Mouse (Mus musculus) urinary bladder, postnatal 14 days (tissue): ENCODE results near the gene Fhl1.
A peak's percentile ranks its signal among the peaks of the same experiment; 100 is the strongest.

ENCODE experiments used
- DNase-seq: peaks from one replicate; pipeline ENCODE4 v3.0.0; 2021; ENCODE audit warnings: low spot score

Gene Fhl1

DNA sequence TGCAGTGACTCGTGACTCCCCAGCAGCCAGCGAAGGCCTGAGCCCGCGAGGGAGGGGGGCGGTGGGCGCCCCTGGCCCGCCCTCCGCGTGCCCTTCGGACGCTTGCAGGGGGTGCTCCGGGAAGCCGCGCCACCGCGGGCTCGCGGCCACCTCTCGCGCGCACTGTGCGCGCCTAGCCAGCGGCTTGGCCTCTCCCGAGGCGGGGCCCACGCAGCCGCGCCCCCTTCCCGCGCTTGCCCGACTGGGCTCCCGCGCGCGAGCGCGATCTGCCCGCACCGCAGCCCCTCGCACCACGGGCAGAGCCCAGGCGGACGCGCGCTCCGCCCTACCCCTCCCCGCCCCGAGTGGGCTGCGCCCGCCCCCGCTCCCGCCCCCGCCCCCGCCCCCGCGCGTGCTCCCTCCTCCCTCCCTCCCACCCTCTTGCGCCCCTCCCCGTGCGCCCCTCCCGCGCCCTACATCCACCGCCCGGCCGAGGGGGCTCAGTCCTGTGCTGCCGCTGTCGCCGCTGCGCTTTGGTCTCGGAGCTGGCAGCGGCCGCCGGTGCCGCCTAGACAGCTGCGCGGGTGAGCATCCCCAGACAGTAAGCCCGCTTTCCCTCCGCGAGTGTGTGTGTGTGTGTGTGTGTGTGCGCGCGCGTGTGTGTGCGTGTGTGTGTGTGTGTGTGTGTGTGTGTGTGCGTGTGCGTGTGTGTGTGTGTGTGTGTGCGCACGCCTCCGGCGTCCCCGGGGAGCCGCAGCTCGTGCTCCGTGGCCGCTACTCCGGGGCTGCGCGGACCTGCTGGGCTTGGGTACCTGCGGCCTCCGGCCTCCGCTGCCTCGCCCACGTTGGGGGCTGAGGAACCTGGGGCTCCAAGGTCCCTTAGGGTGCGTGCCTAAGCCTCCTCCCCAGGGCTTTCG lies at the start of gene Fhl1:
Fhl1 (plus strand) TSS at position 482 of the 896 bp plus-strand sequence.
- peak; percentile 41 for DNase-seq

DNA sequence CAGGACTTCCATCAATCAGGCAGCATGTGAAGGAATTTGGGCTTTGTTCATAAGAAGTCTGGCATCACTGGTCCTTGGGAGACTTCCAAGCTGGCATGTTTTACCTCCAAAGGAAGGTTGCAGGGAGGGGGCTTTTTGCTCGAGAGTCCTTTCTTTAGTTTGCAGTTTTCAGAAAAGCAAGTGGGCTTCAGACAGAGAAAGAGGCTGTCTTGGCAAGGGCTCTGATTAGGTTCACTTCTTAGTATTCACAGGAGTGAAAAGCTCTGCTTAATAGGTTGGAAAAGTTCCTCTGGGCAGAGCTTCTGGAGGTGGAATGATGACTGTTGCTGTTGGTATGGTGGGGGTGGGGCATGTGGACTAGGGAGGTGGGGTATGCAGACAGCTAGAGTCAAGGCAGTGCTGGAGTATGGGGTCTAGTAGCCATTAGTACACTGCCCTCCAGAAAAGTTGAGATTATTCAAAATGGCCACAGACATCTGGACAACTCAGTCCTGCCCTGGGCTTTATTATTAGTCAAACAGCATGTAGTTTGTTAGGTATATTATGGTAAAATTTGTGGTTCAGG lies 49.3 kb upstream of the Fhl1 start:
- no peak for DNase-seq

DNA sequence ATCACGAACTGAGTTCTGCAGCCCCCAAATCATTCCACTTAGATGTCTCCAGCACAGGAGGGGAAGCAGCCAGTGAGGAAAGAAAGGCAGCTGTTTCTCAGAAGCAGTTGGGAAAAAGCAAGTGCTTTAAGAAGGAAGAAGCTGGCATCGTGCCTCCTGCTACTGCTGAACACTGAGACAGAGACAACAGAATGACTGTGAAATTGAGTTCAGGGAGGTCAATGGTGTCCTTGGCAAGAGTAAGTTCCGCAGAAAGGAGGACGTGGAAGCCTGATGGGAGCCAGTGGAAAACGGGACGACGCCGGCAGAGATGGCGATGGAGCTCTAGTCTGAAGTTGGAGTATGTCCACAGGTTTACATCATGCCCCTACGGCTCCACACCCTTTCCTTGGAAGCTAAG lies 48.1 kb upstream of the Fhl1 start:
- peak; percentile 4 for DNase-seq

DNA sequence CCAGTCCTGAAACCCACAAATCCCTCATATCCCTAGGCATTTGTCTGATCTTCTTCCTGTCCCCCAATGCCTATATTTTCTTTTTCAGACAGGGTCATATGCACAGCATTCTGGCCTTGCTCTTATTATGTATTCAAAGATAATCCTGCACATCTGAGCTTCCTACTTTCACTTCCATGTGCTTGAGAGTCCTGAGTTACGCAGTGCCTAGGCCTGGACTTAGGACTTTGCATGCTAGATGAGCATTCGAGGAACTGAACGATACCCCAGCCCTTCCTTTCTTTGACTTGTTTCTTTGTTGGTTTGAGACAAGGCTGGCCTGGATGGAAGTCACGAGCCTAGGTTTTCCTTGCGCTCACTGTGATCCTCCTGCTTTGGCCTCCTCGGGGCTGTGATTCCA lies 39.0 kb upstream of the Fhl1 start:
- DNase-seq: no peak

DNA sequence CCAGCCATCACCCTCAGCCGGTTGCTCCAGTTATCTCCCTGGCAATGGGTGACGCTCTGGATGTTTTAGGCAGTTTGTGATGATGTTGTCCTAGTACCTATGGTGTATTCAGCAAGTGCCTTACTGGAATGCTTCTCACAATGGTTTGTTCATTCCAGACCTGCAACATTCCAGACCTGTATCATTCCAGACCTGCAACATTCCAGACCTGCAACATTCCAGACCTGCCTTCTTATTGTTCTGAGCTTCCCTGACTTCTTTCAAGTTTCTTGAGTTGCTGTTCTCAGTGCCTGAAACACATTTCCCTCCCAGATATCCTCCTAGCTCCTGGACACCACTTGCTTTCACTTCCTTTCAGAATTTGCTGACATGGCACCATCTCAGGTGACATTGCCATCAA lies 37.0 kb upstream of the Fhl1 start:
- DNase-seq: no peak

DNA sequence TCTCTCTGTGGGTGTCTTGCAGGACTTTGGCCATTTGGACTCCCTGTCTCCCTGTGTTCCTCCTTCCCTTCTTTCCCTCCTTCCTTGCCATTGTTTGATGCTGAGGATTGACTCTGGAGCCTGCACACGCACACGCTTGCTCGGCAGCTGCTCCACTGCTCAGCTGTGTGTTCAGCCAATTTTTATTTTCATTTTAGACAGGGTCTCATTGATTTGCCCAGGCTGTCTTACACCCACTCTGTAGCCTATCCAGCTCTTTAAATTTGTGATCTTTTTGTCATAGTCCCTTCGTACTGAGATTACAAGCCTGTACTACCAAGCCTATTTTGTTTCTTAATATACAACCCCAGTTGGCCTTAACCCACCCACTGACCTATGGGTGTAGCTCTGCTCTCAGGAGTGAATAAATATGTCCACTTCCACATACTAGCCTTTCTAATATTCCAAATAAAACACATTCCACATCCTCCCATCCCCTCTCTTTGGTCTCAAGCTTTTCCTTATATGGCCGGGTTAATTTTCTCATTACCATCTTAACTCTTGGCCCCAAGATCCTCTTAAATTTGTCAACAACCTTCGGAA lies 34.3 kb upstream of the Fhl1 start:
- DNase-seq: no peak

DNA sequence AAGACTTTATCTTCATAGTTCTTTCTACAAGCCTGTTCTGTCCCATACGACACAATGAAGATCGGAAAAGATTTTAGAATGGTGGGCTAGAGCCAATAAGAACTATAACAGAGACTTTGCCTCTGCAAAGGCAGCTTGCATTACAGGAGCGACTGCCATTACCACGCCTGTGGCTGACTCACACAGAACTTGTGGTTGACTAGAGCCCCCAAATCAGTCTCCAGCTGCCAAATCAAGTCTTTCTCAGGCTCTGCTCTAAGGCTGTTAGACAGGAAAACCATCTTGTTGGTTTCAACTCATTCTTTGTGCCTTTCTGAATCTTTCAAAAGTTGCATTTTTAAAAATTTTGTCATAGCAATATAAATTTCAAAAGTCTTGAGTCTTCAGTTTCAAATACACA lies 33.7 kb upstream of the Fhl1 start:
- DNase-seq: peak; percentile 6

DNA sequence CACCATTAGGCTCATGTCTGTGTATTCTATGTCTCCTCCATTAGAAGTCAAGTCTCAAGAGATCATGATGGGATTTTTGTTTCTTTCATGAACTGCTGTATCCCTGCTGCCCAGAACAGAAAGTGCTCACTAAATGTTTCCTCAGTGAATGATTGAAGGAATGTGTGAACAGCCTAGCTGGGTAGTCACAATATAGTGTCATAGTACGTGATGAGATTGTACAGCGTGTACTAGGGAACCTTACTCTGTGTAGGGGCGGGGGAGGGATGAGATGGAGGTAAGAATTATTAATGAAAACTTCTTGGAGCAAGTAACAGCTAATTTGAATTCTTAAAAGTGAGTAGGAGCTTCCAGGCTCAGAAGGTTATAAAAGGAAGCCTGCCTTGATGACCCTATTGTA lies 30.3 kb upstream of the Fhl1 start:
- no peak for DNase-seq

DNA sequence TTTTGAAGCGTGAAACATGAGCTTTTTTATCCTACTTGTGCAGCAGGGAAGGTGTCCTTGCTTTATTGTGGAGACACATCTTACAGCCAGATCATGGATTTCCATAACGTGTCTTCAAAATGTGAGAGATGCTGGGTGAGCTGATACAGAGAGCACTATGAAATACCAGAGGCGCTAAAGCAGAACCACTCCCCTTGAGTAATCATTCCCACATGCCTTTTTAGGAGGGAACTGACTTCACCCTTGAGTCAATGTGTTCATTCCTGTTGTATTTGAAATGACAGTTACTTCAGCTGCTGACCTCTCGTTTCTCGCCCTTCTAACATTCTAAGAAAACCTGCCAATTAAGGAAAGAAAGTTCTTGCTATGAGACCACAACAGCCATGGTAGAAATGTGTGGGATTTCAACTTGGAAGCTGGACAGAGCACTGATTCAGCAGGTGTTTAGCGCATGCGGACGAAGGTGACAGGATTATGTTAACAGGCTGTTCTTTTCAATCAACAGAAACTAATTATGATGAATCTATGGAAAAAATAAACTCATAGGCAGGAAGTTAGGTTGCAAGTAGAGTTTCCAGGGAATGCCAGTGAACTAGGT lies 27.5 kb upstream of the Fhl1 start:
- no peak for DNase-seq

DNA sequence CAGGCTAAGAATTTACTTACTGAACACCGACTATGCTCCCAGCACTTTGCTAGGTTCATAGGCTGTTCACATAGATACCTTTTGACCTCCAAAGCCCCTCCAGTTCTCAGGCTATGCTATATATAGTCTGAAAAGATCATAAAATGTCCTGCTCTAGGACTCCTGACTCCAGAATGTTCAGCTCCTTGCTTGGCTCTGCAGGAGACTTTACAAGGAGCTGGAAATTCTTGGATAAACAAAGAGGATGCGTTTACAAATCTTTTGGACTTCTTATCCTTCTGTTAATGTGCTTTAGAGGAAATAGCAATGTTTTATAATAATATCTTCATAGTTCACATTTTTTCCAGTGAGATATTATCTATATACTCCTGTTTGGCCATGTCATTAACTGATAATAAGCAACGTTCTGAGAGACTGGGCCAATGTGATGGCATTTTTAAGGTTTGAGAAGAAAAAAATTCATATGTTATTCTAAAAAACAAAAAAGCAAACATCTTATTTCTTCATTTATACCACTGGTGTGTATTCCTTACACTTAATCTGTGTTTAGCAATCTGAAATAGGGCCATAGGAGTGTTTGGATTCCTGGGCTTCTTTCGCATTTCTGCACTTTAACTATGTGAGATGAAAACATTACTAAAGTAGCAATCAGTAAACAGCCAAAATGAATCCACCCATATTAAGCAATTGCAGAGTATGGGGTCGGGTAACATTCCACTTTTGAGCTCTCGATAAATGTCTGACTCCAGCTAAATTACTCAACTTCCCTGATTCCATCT lies 22.8 kb upstream of the Fhl1 start:
- DNase-seq: no peak

DNA sequence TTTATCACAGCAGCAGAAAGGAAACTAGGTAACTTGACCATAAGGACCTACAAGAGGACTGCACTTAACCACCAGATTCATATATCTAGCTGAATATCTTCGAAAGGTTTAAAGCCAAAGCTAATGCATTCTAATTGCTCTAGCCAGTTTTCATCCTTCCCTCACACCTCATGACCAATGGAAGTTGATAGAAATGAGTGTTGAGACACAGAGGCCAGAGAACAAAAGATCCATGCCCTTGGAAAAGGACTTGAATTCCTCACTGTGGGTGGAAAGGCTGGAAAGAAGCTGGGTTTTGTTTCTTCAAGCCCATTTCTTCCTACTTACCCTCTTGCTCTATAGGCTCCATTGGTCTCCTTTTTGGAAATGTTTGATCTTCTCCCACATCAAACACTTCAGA lies 21.1 kb upstream of the Fhl1 start:
- DNase-seq: no peak

DNA sequence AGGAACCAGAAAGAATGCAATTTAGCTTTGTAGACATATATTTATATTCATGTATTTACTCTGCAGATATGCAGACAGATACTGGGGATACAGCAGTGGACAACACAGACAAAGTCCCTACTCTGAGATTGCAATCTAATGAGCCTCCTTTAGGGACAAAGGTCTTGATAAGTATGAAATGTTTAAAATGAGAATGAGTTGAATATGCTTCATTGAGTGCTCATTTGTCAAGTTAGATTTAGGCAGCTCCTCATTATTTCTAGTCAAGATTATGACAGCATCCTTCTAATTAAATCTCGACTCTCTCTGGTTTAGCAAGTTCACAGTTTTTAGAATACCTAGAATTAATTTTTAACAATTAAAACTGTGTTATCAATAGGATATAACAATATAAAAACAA lies 18.9 kb upstream of the Fhl1 start:
- no peak for DNase-seq

DNA sequence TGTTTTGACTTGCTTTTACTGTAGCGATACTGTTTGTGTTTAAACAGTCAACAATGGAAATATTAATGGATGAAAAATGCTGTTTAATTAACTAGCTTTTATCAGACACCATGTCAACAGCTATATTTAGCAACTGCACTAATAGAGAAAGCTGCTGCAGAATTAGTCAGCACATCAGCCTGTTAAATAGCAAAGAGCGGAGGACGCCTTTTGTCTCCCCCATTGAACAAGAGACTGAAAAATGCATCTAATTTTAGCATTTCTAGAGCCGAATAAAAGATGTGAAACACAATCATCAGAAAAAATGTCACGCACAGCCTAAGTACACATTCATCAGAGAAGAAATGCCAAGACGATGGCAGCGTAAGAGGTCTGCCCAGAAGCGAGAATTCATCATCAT lies 9.0 kb upstream of the Fhl1 start:
- DNase-seq: no peak

DNA sequence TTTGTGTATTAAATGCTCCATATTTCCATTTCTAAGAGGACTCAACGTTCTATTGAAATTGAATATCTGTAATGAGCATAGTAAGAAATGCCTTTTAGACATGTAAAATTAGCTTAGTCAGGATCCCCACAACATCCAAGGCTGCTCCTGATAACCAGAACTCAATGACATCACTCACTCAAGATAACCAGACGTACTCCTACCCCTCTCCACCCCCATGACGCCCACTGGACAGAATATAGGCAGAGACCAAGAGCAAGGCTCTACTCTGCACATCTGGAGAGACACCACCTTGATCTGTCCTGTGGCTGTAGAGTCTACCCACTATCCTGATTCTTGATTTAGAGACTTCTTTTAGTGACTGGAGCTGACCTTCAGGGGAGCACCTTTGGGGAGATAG lies 3.1 kb upstream of the Fhl1 start:
- DNase-seq: no peak

DNA sequence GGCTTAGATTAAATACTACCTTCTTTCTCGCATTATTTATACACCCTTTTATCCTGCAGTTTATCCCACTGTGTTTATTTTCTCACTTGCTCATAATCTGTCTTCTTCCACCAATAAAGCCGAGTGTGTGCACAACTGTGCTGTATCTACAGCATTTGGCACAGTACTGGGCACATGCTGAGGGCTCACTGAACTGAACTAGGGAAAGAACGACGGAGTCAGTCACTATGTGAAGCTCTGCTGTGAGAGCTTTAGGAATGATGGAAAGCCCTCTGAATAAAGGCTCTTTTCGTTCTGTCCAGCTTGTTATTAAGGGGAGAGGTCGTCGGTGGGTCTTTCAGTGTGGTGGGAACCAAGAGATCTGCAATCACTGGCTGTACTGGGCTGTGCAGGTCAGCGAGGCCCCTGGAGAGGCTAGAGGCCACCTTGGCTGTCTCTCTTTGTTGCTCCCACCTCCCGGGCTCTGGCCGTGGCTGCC lies 720 bp upstream of the Fhl1 start:
- DNase-seq: no peak

DNA sequence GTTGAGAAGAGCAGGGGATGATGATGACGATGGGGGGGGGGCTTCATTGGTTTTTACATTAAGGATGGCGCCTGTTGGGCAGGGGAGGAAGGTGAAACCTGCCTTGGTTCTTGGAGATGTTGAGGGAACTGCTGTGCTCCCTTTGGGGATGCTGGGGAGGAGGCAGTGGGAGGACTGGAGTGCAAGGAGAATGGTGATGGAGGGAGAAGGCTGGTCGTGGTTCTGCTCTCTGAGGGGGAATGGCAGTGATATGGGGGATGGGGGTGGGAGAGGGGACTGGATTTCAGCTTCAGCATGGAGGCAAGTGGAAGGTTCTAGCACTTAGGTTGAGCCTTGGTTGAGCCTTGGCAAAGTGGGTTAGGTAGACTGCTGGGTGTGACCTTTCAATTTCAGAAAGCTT lies 814 bp downstream of the Fhl1 start:
- DNase-seq: no peak

DNA sequence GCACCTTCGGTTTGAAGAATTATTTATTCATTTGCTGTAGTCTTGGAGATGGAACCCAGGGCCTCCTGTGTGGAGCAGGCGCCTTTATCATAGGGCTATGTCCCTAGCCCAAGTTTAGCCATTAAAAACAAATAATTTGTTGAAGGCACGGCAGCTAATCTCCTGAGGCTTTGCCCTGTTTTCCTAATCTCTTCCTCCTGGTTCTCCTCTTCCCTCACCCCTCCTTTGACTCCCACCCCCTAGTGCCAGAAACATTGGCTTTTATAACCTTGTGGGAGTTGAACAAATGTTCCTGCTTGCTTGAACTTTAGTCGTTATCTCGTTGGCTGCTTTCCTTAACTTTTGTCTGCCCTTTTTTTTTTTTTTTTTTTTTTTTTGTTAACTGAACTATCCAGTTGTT lies 2.8 kb downstream of the Fhl1 start:
- peak; percentile 3 for DNase-seq

DNA sequence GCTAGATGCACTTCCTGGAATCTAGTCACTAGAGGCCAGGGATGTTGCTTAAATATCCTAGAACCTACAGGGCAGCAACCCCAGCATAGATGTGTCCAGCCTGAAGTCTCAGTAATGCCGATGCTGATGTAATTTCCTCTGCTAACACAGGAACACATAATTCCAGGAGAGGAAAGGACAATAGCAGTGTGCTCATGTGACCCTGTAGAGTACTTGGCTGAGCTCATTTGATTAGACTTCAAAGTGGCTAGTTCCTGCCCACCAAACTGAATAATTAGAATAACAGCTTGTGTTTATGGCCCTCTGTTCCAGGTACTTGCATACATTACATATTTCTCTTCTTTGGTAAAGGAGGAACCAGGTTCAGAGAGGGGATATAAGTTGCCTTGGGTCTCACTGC lies 4.6 kb downstream of the Fhl1 start:
- DNase-seq: no peak

DNA sequence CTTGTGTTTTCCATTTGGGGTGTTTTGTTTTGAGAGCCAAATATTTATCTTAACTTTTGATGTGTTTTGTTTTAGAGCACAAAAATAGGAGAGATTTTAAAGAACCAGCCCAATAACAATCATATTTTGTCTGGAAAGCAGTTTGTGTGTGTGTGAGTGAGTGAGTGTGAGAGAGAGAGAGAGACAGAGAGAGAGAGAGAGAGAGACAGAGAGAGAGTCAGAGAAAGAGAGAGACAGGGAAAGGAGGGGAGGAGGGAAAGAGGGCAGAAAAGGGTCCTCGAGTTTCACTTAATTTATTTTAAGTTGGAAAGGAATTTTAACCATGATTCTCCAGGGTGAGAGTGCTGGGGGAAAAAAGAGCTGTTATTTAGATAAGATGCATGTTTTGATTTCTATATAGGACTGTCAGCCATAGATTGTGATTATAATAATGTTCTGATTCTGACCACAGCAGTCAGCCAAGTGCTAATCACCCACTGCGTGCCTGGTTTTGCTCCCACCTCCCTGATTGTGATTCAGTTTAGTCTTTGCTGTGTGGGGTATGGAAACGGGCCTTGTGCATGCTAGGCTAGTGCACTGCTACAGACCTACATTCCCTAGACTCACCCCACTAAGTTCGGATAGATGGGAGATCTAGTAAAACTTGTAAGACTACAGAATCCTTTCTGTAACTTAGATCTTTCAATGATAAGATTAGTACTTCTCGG lies 6.4 kb downstream of the Fhl1 start:
- DNase-seq: no peak

DNA sequence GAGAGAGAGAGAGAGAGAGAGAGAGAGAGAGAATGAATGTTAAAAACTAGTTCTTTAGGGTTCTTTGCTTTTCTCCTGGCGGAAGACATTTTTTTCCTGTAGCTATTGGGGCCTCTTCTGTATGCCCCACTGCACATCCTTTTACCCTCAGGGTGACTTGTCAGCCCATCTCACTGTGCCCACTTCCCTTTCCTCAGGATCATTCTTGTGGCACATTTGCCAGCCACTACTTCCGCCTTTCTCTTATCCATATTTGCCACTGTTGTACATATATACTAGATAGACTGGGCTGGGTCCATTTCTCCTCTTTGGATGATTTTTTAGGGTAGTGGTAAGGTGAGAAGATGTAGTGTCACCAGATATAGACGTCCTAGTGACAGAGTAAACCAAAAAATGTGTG lies 9.8 kb downstream of the Fhl1 start:
- no peak for DNase-seq

DNA sequence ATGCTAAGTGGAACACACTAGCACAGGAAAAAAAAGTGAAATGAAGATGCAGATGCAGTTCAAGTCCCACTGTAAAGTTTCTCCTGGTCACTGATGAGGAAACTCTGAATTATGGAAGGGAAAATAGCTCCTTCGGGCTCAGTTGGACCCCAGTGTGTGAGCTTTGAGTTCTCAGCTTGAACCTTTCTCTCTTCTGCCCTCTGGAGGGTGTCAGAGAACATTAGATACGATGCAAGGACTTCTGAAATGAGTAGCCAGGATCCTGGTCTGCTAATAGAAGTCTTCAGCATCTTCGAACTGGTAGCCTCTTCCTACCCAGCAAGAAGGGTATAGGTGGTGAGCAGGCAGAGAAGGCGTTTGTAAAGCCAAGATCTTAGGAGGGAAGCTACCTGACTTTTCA lies 19.9 kb downstream of the Fhl1 start:
- DNase-seq: no peak

DNA sequence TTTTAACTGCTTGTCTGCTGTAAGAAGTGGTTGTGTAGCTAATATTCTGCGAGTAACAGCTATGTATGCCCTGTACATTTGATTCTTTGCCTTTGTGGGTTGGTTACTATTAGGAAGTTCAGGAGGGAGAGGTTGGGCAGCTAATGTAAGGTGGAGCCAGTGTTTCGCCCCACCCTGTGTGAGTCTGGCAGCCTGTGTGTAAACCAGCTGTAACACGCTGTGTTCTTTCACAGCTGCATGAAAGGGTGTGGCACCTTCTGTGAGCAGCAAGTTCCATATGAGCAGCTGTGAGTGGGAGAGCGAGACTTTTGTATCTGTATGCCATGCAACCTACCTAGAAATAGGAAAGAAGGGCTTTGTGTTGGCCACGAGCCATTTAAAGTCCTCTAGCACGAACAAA lies 20.6 kb downstream of the Fhl1 start:
- DNase-seq: peak; percentile 12
